Mouse (Mus musculus) embryonic facial prominence, embryonic 10.5 days (tissue): ENCODE results near the gene Esrrb. TPM values are rescaled to one million over a fixed set of nuclear protein-coding genes. Genes with fewer than 3 reads are reported as not detected.

Experiments used
- DNase-seq: peaks from one replicate; pipeline ENCODE4 v3.0.0-alpha.2; 2017; ENCODE audit warnings: low spot score
- H3K27ac ChIP-seq: fragments of 300-500 bp; sonication (generic); replicated peaks from 2 replicates; pipeline ENCODE4 v1.5.1; 2016; ENCODE audit warnings: mild to moderate bottlenecking
- H3K27me3 ChIP-seq: fragments of 300-500 bp; sonication (generic); replicated peaks from 2 replicates; pipeline ENCODE4 v1.6.1; 2016; ENCODE audit warnings: low read depth, mild to moderate bottlenecking; ENCODE audit not compliant: poor library complexity, severe bottlenecking
- H3K36me3 ChIP-seq: fragments of 300-500 bp; sonication (generic); replicated peaks from 2 replicates; pipeline ENCODE4 v1.6.1; 2016; ENCODE audit warnings: mild to moderate bottlenecking, moderate library complexity
- H3K4me1 ChIP-seq: fragments of 300-500 bp; sonication (generic); 2 replicates; pipeline ENCODE4 v1.6.1; 2016
- H3K4me3 ChIP-seq: fragments of 300-500 bp; sonication (generic); 2 replicates; pipeline ENCODE4 v1.5.1; 2016; ENCODE audit warnings: mild to moderate bottlenecking, moderate library complexity
- H3K9me3 ChIP-seq: fragments of 300-500 bp; sonication (generic); 2 replicates; pipeline ENCODE4 v1.6.1; 2016; ENCODE audit warnings: mild to moderate bottlenecking
- WGBS: fragments of 180-500 bp; shearing (Covaris S2); methylation state at CpG from one replicate; pipeline ENCODE4 v1.1.7; 2016; 5-methylcytosine and 5-hydroxymethylcytosine counted together
- polyA plus RNA-seq: library from polyadenylated mRNA; unstranded; fragments of >200 nt; fragmentation: Nextera tagmentation; extraction: Ambion mirVana; gene quantifications from 2 replicates; pipeline ENCODE4 v1.2.1, GENCODE M21; 2016

The Esrrb gene
- polyA plus RNA-seq, 1 experiment from 2014 or later: 0.20 TPM

GRCm38 (mm10) chr12:86553037-86553436 lies 192.1 kb downstream of the Esrrb start:
- WGBS: 70% methylated on average over 10 of the region's 10 CpGs
- Histone ChIP-seq H3K4me3 (no peak overlapping the region), H3K4me1 (no peaks in the 10 kb centered on the region), H3K9me3 (no peaks in the 10 kb centered on the region), H3K27ac (no peak overlapping the region), H3K27me3 (no peaks in the 10 kb centered on the region), H3K36me3 (no peaks in the 10 kb centered on the region)
- no peak for DNase-seq

- no peak for DNase-seq
- Histone ChIP-seq H3K27ac (no peak overlapping the region), H3K36me3 (no peaks in the 10 kb centered on the region), H3K9me3 (no peaks in the 10 kb centered on the region), H3K4me1 (no peaks in the 10 kb centered on the region), H3K4me3 (no peak overlapping the region), H3K27me3 (no peaks in the 10 kb centered on the region)
- 55% methylated on average over 10 of the region's 10 CpGs for WGBS
Measured at GRCm38 (mm10) chr12:86556796-86557517, 196.0 kb downstream of the Esrrb start.

- no peaks in the 10 kb centered on the region for H3K9me3 ChIP-seq
- no peaks in the 10 kb centered on the region for H3K36me3 ChIP-seq
- 91% methylated on average over 9 of the region's 9 CpGs for WGBS
- H3K27ac ChIP-seq: no peak overlapping the region
- H3K27me3 ChIP-seq: no peaks in the 10 kb centered on the region
- no peak for DNase-seq
- H3K4me3 ChIP-seq: no peak overlapping the region
- no peaks in the 10 kb centered on the region for H3K4me1 ChIP-seq
Measured at GRCm38 (mm10) chr12:86558889-86559288, 198.0 kb downstream of the Esrrb start.

- DNase-seq: no peak
- H3K4me1 ChIP-seq: no peaks in the 10 kb centered on the region
- 82% methylated on average over 3 of the region's 3 CpGs for WGBS
- no peaks in the 10 kb centered on the region for H3K9me3 ChIP-seq
- H3K27me3 ChIP-seq: no peaks in the 10 kb centered on the region
- no peaks in the 10 kb centered on the region for H3K36me3 ChIP-seq
- no peak overlapping the region for H3K27ac ChIP-seq
- H3K4me3 ChIP-seq: no peak overlapping the region
Measured at GRCm38 (mm10) chr12:86562705-86563104, 201.8 kb downstream of the Esrrb start.

GRCm38 (mm10) chr12:86565996-86566395 lies 205.1 kb downstream of the Esrrb start:
- Histone ChIP-seq H3K36me3 (no peaks in the 10 kb centered on the region), H3K4me1 (no peaks in the 10 kb centered on the region), H3K27ac (no peak overlapping the region), H3K27me3 (no peaks in the 10 kb centered on the region), H3K9me3 (no peaks in the 10 kb centered on the region), H3K4me3 (no peak overlapping the region)
- no peak for DNase-seq
- 88% methylated on average over 5 of the region's 5 CpGs for WGBS

Other genes with a start within 250 kb of the Esrrb start
- 16.5 and 16.8 TPM in 2 replicates for gene Gpatch2l, start 119.3 kb upstream of the Esrrb start, polyA plus RNA-seq